Mouse (Mus musculus) midbrain, embryonic 12.5 days (tissue): ENCODE data around the gene 4930519P11Rik. TPM values are rescaled to one million over a fixed set of nuclear protein-coding genes. Genes with fewer than 3 reads are reported as not detected.
A peak's percentile ranks its signal among the peaks of the same experiment; 100 is the strongest.

Experiments
- ATAC-seq: fragments of 200-750 bp; cut with Nextera tagmentation; 2 replicates; pipeline ENCODE4 v1.8.0; 2017; ENCODE audit warnings: low read depth, moderate TSS enrichment, moderate library complexity; ENCODE audit not compliant: low FRiP score
- H3K27ac ChIP-seq: fragments of 300-500 bp; sonication (generic); replicated peaks from 2 replicates; pipeline ENCODE4 v1.5.1; 2016; ENCODE audit warnings: mild to moderate bottlenecking
- H3K27me3 ChIP-seq: fragments of 300-500 bp; sonication (generic); 2 replicates; pipeline ENCODE4 v1.6.1; 2016; ENCODE audit warnings: mild to moderate bottlenecking
- H3K36me3 ChIP-seq: fragments of 300-500 bp; sonication (generic); 2 replicates; pipeline ENCODE4 v1.6.1; 2016
- H3K4me1 ChIP-seq: fragments of 300-500 bp; sonication (generic); 2 replicates; pipeline ENCODE4 v1.6.1; 2016
- H3K4me2 ChIP-seq: fragments of 300-500 bp; sonication (generic); replicated peaks from 2 replicates; pipeline ENCODE4 v1.6.1; 2016; ENCODE audit warnings: mild to moderate bottlenecking, moderate library complexity
- H3K4me3 ChIP-seq: fragments of 300-500 bp; sonication (generic); 2 replicates; pipeline ENCODE4 v1.5.1; 2016; ENCODE audit warnings: mild to moderate bottlenecking
- H3K9ac ChIP-seq: fragments of 300-500 bp; sonication (generic); replicated peaks from 2 replicates; pipeline ENCODE4 v1.6.1; 2016; ENCODE audit warnings: mild to moderate bottlenecking, moderate library complexity
- H3K9me3 ChIP-seq: fragments of 300-500 bp; sonication (generic); 2 replicates; pipeline ENCODE4 v1.6.1; 2016; ENCODE audit warnings: mild to moderate bottlenecking
- WGBS: fragments of 180-500 bp; shearing (Covaris S2); methylation state at CpG from one replicate; pipeline ENCODE4 v1.1.7; 2016; 5-methylcytosine and 5-hydroxymethylcytosine counted together
- polyA plus RNA-seq: library from polyadenylated mRNA; unstranded; fragments of >200 nt; fragmentation: Nextera tagmentation; extraction: Ambion mirVana; gene quantifications from 2 replicates; pipeline ENCODE4 v1.2.1, GENCODE M21; 2016

The 4930519P11Rik gene
- polyA plus RNA-seq, 1 experiment from 2014 or later: 0.54 TPM

DNA sequence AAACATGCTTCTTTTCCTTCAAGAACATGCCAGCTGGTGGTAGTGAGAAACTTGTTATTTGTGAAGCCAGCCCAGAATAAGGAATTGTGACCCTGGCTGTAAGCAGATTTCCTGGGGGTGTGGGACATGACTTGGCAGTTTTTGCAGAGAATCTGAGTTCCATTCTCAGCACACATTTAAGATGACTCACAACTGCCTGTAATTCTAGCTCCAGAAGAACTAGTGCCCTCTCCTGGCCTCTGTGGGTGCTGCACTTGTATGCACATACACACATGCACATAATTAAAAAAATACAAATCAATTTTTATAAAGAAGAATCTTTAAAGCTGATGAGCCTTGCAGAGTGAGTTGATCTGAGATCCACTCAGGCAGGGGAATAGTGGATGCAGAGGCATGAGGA, 10.9 kb upstream of the 4930519P11Rik start:
- Histone ChIP-seq H3K27ac (no peak overlapping the region), H3K4me3 (no peak overlapping the region), H3K4me1 (no peaks in the 10 kb centered on the region), H3K9ac (no peak overlapping the region), H3K36me3 (peaks cover 39% of the 10 kb centered on the region), H3K4me2 (no peak overlapping the region), H3K9me3 (0 out of 2 replicates have a peak, but pooled peaks cover 4% of the 10 kb centered on the region), H3K27me3 (no peaks in the 10 kb centered on the region)
- ATAC-seq: no peak

- Histone ChIP-seq H3K4me1 (no peaks in the 10 kb centered on the region), H3K9me3 (0 out of 2 replicates have a peak, but pooled peaks cover 4% of the 10 kb centered on the region), H3K9ac (no peak overlapping the region), H3K27ac (no peak overlapping the region), H3K27me3 (no peaks in the 10 kb centered on the region), H3K36me3 (peaks cover 33% of the 10 kb centered on the region), H3K4me3 (no peak overlapping the region), H3K4me2 (no peak overlapping the region)
- no peak for ATAC-seq
- 81% methylated on average over 5 of the region's 5 CpGs for WGBS
Observed at GRCm38 (mm10) chr2:154621684-154622083, 8.4 kb upstream of the 4930519P11Rik start.

GRCm38 (mm10) chr2:154617061-154617460, 3.8 kb upstream of the 4930519P11Rik start:
- Histone ChIP-seq H3K4me2 (no peak overlapping the region), H3K27ac (no peak overlapping the region), H3K36me3 (no peaks in the 10 kb centered on the region), H3K4me3 (no peak overlapping the region), H3K27me3 (no peaks in the 10 kb centered on the region), H3K9ac (no peak overlapping the region), H3K9me3 (no peaks in the 10 kb centered on the region), H3K4me1 (peaks cover 14% of the 10 kb centered on the region)
- ATAC-seq: no peak
- WGBS: 88% methylated on average over 3 of the region's 3 CpGs

- Histone ChIP-seq H3K4me3 (no peak overlapping the region), H3K9ac (no peak overlapping the region), H3K9me3 (no peaks in the 10 kb centered on the region), H3K4me1 (peaks cover 14% of the 10 kb centered on the region), H3K27me3 (no peaks in the 10 kb centered on the region), H3K36me3 (no peaks in the 10 kb centered on the region), H3K4me2 (no peak overlapping the region), H3K27ac (no peak overlapping the region)
- ATAC-seq: no peak
- 95% methylated on average over 5 of the region's 5 CpGs for WGBS
Observed at GRCm38 (mm10) chr2:154615674-154616073, 2.4 kb upstream of the 4930519P11Rik start.

DNA sequence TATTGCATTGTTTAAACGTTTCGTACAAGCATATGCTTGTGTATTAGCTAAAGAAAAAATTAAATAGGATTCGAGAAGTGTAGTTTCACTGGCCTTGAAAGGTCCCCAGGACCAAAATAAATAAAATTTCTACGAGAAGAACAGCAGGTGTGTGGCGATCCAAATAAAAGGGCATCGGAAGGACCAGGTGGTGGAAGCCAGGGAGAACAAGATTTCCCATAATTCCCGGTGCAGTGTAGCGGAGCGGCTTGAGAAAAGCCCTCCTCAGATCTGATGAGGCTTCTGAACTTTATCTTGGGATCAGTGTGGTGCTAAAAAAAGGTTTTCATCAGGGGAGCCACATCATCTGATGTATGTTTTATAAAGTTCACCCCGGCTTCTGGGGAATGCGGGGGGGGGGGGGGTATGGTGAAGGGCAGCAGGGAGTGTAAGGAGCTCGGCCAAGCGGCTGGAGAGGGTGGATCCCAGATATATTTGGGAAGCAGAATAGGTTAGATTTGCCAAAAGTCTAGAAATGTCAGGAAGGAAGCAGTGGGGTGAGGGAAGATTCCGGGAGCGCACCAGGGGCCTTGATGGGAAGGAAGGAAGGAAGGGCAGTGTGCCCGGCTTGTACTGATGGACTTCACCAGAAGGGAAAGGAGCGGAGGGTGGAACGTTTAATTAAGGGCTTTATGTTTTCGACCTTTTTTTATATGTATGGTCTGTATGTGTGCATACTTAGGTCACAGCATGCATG, 1.8 kb upstream of the 4930519P11Rik start:
- 70% methylated on average over 19 of the region's 19 CpGs for WGBS
- no peaks in the 10 kb centered on the region for H3K9me3 ChIP-seq
- H3K4me3 ChIP-seq: no peak overlapping the region
- H3K36me3 ChIP-seq: no peaks in the 10 kb centered on the region
- no peak overlapping the region for H3K9ac ChIP-seq
- H3K27me3 ChIP-seq: no peaks in the 10 kb centered on the region
- peak overlapping the region; percentile 97 for H3K27ac ChIP-seq
- H3K4me2 ChIP-seq: no peak overlapping the region
- peaks cover 14% of the 10 kb centered on the region for H3K4me1 ChIP-seq
- ATAC-seq: no peak

DNA sequence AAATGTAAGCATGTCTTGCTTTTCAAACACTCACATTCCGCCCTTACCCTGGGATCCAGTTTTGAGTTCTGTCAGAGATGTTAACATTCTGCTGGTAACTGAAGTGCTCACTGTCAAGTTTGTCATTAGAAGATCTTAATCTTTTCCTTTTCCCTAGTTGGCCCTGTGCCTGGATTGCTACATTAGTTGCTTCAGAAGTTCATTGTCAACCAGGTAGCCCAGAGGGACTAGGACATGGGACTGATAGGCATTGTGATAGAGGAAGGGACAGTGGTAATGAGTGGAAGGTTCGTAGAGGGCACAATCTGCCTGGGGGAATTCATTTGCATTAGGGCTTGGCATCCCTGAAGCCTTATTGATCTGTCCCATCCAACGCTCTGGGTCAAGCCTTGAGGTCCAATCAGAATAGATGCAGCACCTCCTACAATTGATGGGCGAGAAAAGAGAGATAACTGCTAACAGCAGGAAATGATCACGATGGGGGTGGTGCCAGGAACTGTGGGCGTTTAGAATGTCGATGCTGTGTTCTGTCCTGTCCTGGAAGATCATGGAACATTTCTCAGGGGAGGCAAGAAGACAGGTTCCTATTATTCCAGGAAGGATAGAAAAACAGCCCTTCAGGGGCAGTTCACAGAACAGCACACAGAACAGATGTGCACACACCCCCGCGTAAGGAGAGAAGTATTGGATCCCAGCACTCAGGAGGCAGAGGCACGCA, 4.0 kb downstream of the 4930519P11Rik start:
- H3K27ac ChIP-seq: no peak overlapping the region
- H3K4me2 ChIP-seq: no peak overlapping the region
- peaks cover 5% of the 10 kb centered on the region for H3K27me3 ChIP-seq
- H3K36me3 ChIP-seq: no peaks in the 10 kb centered on the region
- H3K4me3 ChIP-seq: no peak overlapping the region
- no peak overlapping the region for H3K9ac ChIP-seq
- H3K9me3 ChIP-seq: no peaks in the 10 kb centered on the region
- peaks cover 10% of the 10 kb centered on the region for H3K4me1 ChIP-seq
- WGBS: 68% methylated on average over 10 of the region's 10 CpGs
- ATAC-seq: no peak

GRCm38 (mm10) chr2:154606965-154607364, 6.3 kb downstream of the 4930519P11Rik start:
- H3K9me3 ChIP-seq: no peaks in the 10 kb centered on the region
- H3K4me1 ChIP-seq: peaks cover 11% of the 10 kb centered on the region
- 88% methylated on average over 1 of the region's 1 CpGs for WGBS
- no peak overlapping the region for H3K27ac ChIP-seq
- H3K27me3 ChIP-seq: peaks cover 5% of the 10 kb centered on the region
- no peak overlapping the region for H3K9ac ChIP-seq
- H3K36me3 ChIP-seq: no peaks in the 10 kb centered on the region
- no peak overlapping the region for H3K4me3 ChIP-seq
- H3K4me2 ChIP-seq: no peak overlapping the region
- ATAC-seq: no peak

DNA sequence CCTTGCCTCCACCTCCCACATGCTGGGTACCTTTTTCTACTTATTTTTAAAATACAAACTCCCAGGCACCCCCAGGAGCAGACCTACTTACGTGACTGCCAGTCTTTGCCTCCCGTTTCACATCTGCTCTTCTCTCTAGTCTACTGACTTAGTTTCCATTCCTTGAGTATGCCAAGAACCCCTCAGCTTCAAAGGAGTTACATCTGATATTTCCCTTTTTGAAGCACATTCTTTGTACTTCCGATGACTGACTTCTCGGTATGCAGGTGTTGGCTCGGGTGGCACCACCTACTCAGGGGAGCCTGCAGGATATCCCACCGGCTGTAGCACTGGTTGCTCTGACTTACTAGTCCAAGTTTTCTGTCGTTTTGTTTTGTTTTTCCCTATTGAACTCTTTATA, 9.1 kb downstream of the 4930519P11Rik start:
- Histone ChIP-seq H3K36me3 (no peaks in the 10 kb centered on the region), H3K27me3 (peaks cover 5% of the 10 kb centered on the region), H3K4me3 (peak overlapping the region; percentile 66), H3K9ac (no peak overlapping the region), H3K4me2 (peak overlapping the region; percentile 66), H3K27ac (no peak overlapping the region), H3K9me3 (no peaks in the 10 kb centered on the region), H3K4me1 (peaks cover 11% of the 10 kb centered on the region)
- WGBS: 45% methylated on average over 7 of the region's 7 CpGs
- ATAC-seq: no peak

DNA sequence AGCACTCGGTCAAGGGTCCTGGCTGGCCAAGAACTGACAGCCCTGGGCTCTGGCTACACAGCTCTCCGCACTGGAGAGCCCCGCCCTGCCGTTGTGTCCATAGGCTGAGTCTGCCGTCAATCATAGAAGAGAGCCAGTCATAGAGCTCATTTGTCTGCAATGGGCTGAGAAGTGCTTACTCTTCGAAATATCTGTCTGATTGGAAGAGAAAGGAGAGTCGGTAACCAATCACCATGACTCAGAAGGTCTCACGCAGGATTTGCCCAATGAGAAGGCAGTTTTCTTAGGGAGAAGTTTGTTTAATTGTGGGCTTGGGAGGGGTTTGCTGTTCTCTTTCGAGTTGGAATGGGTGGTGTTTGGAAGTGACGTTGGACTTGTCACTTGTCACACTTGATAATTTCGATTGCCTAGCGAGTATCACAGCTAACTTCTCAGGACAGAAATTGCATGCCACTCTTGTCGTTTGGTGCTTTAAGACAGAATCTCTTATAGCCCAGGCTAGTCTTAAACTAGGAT, 9.5 kb downstream of the 4930519P11Rik start, which contains the start of gene Pxmp4:
Gene Pxmp4, minus strand, starts transcription at position 71 of the 516 bp plus-strand sequence.
- peak within 1 kb of the TSS; percentile 66 for H3K4me2 ChIP-seq
- WGBS: under 1% methylated on average over 13 of the region's 13 CpGs
- ATAC-seq: peak; percentile 100
- peak within 1 kb of the TSS; percentile 40 for H3K27ac ChIP-seq
- peak within 1 kb of the TSS; percentile 66 for H3K4me3 ChIP-seq
- peak within 1 kb of the TSS; percentile 75 for H3K9ac ChIP-seq
- peaks cover 5% of the 10 kb centered on the region for H3K27me3 ChIP-seq
- no peaks in the 10 kb centered on the region for H3K9me3 ChIP-seq
- peaks cover 11% of the 10 kb centered on the region for H3K4me1 ChIP-seq
- H3K36me3 ChIP-seq: no peaks in the 10 kb centered on the region

DNA sequence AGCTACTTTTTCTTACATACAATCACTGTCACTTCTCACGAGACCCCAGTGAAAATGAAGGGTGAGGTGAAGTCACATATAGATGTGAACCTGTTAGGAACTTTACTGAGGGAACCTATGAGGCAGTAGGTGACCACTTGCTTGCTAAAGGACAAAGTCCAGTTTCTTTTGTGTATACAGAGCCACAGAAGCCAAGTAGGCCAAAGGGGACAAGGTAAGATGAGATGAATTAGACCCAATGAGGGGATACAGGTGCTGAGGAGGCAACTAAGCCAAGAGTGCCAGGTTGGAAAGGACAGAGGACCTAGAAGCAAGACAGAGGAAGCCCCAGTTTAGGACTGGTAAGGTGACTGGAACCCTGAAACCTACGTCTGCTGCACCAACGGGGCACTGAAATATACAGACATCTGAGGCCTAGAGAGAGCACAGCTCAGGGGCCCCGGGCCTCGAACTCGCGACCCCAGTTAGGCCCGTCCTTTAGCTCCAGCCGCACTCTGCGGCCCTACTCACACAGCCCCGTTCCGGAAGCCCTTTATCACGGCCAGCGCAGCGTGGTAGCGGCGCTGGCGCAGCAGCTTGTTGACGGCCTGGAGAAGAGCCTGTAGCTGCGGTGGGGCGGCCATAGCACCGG, 10.1 kb downstream of the 4930519P11Rik start:
- Histone ChIP-seq H3K4me2 (peak overlapping the region; percentile 66), H3K4me3 (peak overlapping the region; percentile 66), H3K36me3 (no peaks in the 10 kb centered on the region), H3K9ac (peak overlapping the region; percentile 75), H3K27me3 (peaks cover 5% of the 10 kb centered on the region), H3K27ac (peak overlapping the region; percentile 40), H3K4me1 (peaks cover 11% of the 10 kb centered on the region), H3K9me3 (no peaks in the 10 kb centered on the region)
- no peak; the same call in 1 of the 2 replicates for ATAC-seq
- WGBS: 22% methylated on average over 22 of the region's 22 CpGs

DNA sequence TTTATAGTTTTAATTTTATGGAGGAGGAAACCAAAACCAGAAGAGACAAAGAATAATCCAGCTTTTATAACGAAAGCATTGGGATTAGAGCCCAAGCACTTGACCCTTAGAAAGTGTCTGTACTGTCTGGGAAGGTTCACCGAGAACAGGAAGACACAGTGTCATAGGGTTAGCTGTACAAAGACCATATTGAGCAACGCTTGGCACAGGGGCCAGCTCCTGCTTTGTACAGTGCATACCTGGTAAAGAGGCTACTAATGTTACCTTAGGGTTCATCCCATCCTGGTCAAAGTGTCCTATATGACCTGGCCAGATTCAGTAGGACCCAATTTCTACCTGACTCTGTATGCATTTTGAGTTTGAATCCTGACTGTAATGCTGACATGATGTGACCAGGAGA, 11.9 kb downstream of the 4930519P11Rik start:
- ATAC-seq: no peak
- Histone ChIP-seq H3K9ac (no peak overlapping the region), H3K4me1 (peaks cover 11% of the 10 kb centered on the region), H3K27me3 (peaks cover 5% of the 10 kb centered on the region), H3K9me3 (no peaks in the 10 kb centered on the region), H3K36me3 (no peaks in the 10 kb centered on the region), H3K27ac (no peak overlapping the region), H3K4me2 (no peak overlapping the region), H3K4me3 (no peak overlapping the region)
- 73% methylated on average over 3 of the region's 3 CpGs for WGBS

DNA sequence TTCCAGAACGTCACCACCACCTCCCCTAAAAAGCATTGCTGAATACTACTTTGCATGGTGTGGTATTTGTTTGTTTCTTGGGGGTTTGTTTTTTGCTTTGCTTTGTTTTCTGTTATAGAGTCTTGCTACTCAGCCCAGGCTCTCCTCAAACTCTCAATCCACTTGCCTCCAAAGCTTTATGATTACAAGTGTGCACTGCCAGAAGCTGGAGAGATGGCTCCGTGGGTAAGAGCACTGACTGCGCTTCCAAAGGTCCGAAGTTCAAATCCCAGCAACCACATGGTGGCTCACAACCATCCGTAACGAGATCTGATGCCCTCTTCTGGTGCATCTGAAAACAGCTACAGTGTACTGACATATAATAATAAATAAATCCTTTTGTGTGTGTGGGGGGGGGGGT, 12.7 kb downstream of the 4930519P11Rik start:
- peaks cover 11% of the 10 kb centered on the region for H3K4me1 ChIP-seq
- H3K9me3 ChIP-seq: no peaks in the 10 kb centered on the region
- no peak overlapping the region for H3K4me3 ChIP-seq
- H3K36me3 ChIP-seq: no peaks in the 10 kb centered on the region
- WGBS: 76% methylated on average over 6 of the region's 6 CpGs
- no peak for ATAC-seq
- H3K9ac ChIP-seq: no peak overlapping the region
- H3K27ac ChIP-seq: no peak overlapping the region
- no peak overlapping the region for H3K4me2 ChIP-seq
- no peaks in the 10 kb centered on the region for H3K27me3 ChIP-seq
